Mouse (Mus musculus) heart, embryonic 12.5 days (tissue): ENCODE results near the gene Fgf10. TPM values are rescaled to one million over a fixed set of nuclear protein-coding genes. Genes with fewer than 3 reads are reported as not detected.

Source experiments
- ATAC-seq: fragments of 200-750 bp; cut with Nextera tagmentation; 2 replicates; pipeline ENCODE4 v1.8.0; 2017; ENCODE audit warnings: moderate TSS enrichment, moderate library complexity; ENCODE audit not compliant: insufficient number of reproducible peaks, low FRiP score
- H3K27ac ChIP-seq: fragments of 300-500 bp; sonication (generic); 2 replicates; pipeline ENCODE4 v1.5.1; 2016; ENCODE audit warnings: mild to moderate bottlenecking, moderate library complexity; ENCODE audit not compliant: poor library complexity, severe bottlenecking
- H3K27me3 ChIP-seq: fragments of 300-500 bp; sonication (generic); replicated peaks from 2 replicates; pipeline ENCODE4 v1.6.1; 2016; ENCODE audit warnings: mild to moderate bottlenecking, moderate library complexity
- H3K36me3 ChIP-seq: fragments of 300-500 bp; sonication (generic); 2 replicates; pipeline ENCODE4 v1.6.1; 2016; ENCODE audit warnings: mild to moderate bottlenecking, moderate library complexity
- H3K4me1 ChIP-seq: fragments of 300-500 bp; sonication (generic); replicated peaks from 2 replicates; pipeline ENCODE4 v1.6.1; 2016; ENCODE audit warnings: mild to moderate bottlenecking
- H3K4me2 ChIP-seq: fragments of 300-500 bp; sonication (generic); 2 replicates; pipeline ENCODE4 v1.6.1; 2016; ENCODE audit warnings: mild to moderate bottlenecking, moderate library complexity
- H3K4me3 ChIP-seq: fragments of 300-500 bp; sonication (generic); 2 replicates; pipeline ENCODE4 v1.5.1; 2016; ENCODE audit warnings: mild to moderate bottlenecking
- H3K9ac ChIP-seq: fragments of 300-500 bp; sonication (generic); 2 replicates; pipeline ENCODE4 v1.6.1; 2016; ENCODE audit warnings: mild to moderate bottlenecking, moderate library complexity
- H3K9me3 ChIP-seq: fragments of 300-500 bp; sonication (generic); replicated peaks from 2 replicates; pipeline ENCODE4 v1.6.1; 2016; ENCODE audit warnings: mild to moderate bottlenecking, moderate library complexity
- WGBS: fragments of 180-500 bp; shearing (Covaris S2); methylation state at CpG from one replicate; pipeline ENCODE4 v1.1.7; 2016; 5-methylcytosine and 5-hydroxymethylcytosine counted together
- polyA plus RNA-seq: library from polyadenylated mRNA; unstranded; fragments of >200 nt; fragmentation: Nextera tagmentation; extraction: Ambion mirVana; gene quantifications from 2 replicates; pipeline ENCODE4 v1.2.1, GENCODE M21; 2016

Fgf10 gene
- polyA plus RNA-seq, 1 experiment from 2014 or later, result 0.38 TPM

GRCm38 (mm10) chr13:118716726-118717125 lies 47.1 kb downstream of the Fgf10 start:
- no peak for ATAC-seq
- no peak overlapping the region for H3K27ac ChIP-seq
- no peak overlapping the region for H3K9ac ChIP-seq
- H3K4me1 ChIP-seq, result peaks cover 15% of the 10 kb centered on the region; the same call in 1 of the 2 replicates
- H3K36me3 ChIP-seq, result no peaks in the 10 kb centered on the region
- H3K9me3 ChIP-seq, result no peaks in the 10 kb centered on the region
- H3K4me2 ChIP-seq, result peak overlapping the region; percentile 98
- 54% methylated on average over 1 of the region's 1 CpGs for WGBS
- H3K4me3 ChIP-seq, result peak overlapping the region; percentile 61; the same call in 1 of the 2 replicates
- H3K27me3 ChIP-seq, result peaks cover 17% of the 10 kb centered on the region; the same call in 1 of the 2 replicates

GRCm38 (mm10) chr13:118718396-118718795 lies 48.8 kb downstream of the Fgf10 start:
- Histone ChIP-seq H3K9ac (no peak overlapping the region), H3K9me3 (no peaks in the 10 kb centered on the region), H3K27me3 (peaks cover 12% of the 10 kb centered on the region; the same call in 1 of the 2 replicates), H3K27ac (no peak overlapping the region), H3K4me1 (peaks cover 13% of the 10 kb centered on the region; the same call in 1 of the 2 replicates), H3K36me3 (no peaks in the 10 kb centered on the region), H3K4me2 (no peak overlapping the region), H3K4me3 (no peak overlapping the region)
- WGBS, result 63% methylated on average over 3 of the region's 3 CpGs
- ATAC-seq, result no peak

- no peaks in the 10 kb centered on the region for H3K36me3 ChIP-seq
- H3K27ac ChIP-seq, result no peak overlapping the region
- H3K4me2 ChIP-seq, result no peak overlapping the region
- no peak overlapping the region for H3K4me3 ChIP-seq
- 58% methylated on average over 1 of the region's 1 CpGs for WGBS
- no peaks in the 10 kb centered on the region for H3K9me3 ChIP-seq
- 0 out of 2 replicates have a peak, but pooled peaks cover 2% of the 10 kb centered on the region for H3K27me3 ChIP-seq
- H3K4me1 ChIP-seq, result no peaks in the 10 kb centered on the region
- no peak for ATAC-seq
- no peak overlapping the region for H3K9ac ChIP-seq
These were observed 52.1 kb downstream of the Fgf10 start for GRCm38 (mm10) chr13:118721668-118722067.

- Histone ChIP-seq H3K9me3 (no peaks in the 10 kb centered on the region), H3K4me3 (peak overlapping the region; percentile 10; the same call in 1 of the 2 replicates), H3K27ac (no peak overlapping the region), H3K4me2 (peak overlapping the region; percentile 61), H3K36me3 (no peaks in the 10 kb centered on the region), H3K9ac (no peak overlapping the region), H3K4me1 (0 out of 2 replicates have a peak, but pooled peaks cover 2% of the 10 kb centered on the region), H3K27me3 (no peaks in the 10 kb centered on the region)
- 40% methylated on average over 12 of the region's 12 CpGs for WGBS
- ATAC-seq, result no peak
These were observed 62.4 kb downstream of the Fgf10 start for GRCm38 (mm10) chr13:118731850-118732552.

GRCm38 (mm10) chr13:118739854-118740411 lies 70.3 kb downstream of the Fgf10 start:
- no peak overlapping the region for H3K4me3 ChIP-seq
- no peak overlapping the region for H3K27ac ChIP-seq
- no peak overlapping the region for H3K9ac ChIP-seq
- H3K9me3 ChIP-seq, result no peaks in the 10 kb centered on the region
- H3K4me2 ChIP-seq, result no peak overlapping the region
- 0 out of 2 replicates have a peak, but pooled peaks cover 2% of the 10 kb centered on the region for H3K4me1 ChIP-seq
- ATAC-seq, result no peak
- 56% methylated on average over 2 of the region's 2 CpGs for WGBS
- H3K27me3 ChIP-seq, result no peaks in the 10 kb centered on the region
- no peaks in the 10 kb centered on the region for H3K36me3 ChIP-seq

- Histone ChIP-seq H3K27me3 (no peaks in the 10 kb centered on the region), H3K4me2 (no peak overlapping the region), H3K9me3 (no peaks in the 10 kb centered on the region), H3K9ac (no peak overlapping the region), H3K27ac (no peak overlapping the region), H3K4me3 (no peak overlapping the region), H3K36me3 (no peaks in the 10 kb centered on the region), H3K4me1 (no peaks in the 10 kb centered on the region)
- WGBS, result 71% methylated on average over 4 of the region's 4 CpGs
- ATAC-seq, result no peak
These were observed 73.2 kb downstream of the Fgf10 start for GRCm38 (mm10) chr13:118742788-118743187.

GRCm38 (mm10) chr13:118744806-118745205 lies 75.2 kb downstream of the Fgf10 start:
- Histone ChIP-seq H3K9ac (no peak overlapping the region), H3K4me3 (no peak overlapping the region), H3K4me2 (no peak overlapping the region), H3K4me1 (no peaks in the 10 kb centered on the region), H3K9me3 (no peaks in the 10 kb centered on the region), H3K27me3 (no peaks in the 10 kb centered on the region), H3K36me3 (no peaks in the 10 kb centered on the region), H3K27ac (no peak overlapping the region)
- no peak for ATAC-seq
- WGBS, result 77% methylated on average over 7 of the region's 7 CpGs

- WGBS, result 78% methylated on average over 4 of the region's 4 CpGs
- Histone ChIP-seq H3K4me1 (peaks cover 4% of the 10 kb centered on the region), H3K27me3 (no peaks in the 10 kb centered on the region), H3K4me3 (no peak overlapping the region), H3K36me3 (no peaks in the 10 kb centered on the region), H3K27ac (no peak overlapping the region), H3K9ac (no peak overlapping the region), H3K4me2 (no peak overlapping the region), H3K9me3 (no peaks in the 10 kb centered on the region)
- no peak for ATAC-seq
These were observed 76.8 kb downstream of the Fgf10 start for GRCm38 (mm10) chr13:118746427-118746826.

- H3K9ac ChIP-seq, result no peak overlapping the region
- H3K27ac ChIP-seq, result no peak overlapping the region
- 68% methylated on average over 4 of the region's 4 CpGs for WGBS
- no peak overlapping the region for H3K4me3 ChIP-seq
- no peak for ATAC-seq
- H3K36me3 ChIP-seq, result no peaks in the 10 kb centered on the region
- no peak overlapping the region for H3K4me2 ChIP-seq
- H3K27me3 ChIP-seq, result peaks cover 3% of the 10 kb centered on the region; the same call in 1 of the 2 replicates
- H3K9me3 ChIP-seq, result no peaks in the 10 kb centered on the region
- H3K4me1 ChIP-seq, result peaks cover 7% of the 10 kb centered on the region
These were observed 84.4 kb downstream of the Fgf10 start for GRCm38 (mm10) chr13:118754024-118754423.

GRCm38 (mm10) chr13:118759021-118759420 lies 89.4 kb downstream of the Fgf10 start:
- peak; percentile 25; the same call in 1 of the 2 replicates for ATAC-seq
- H3K27me3 ChIP-seq, result peaks cover 3% of the 10 kb centered on the region; the same call in 1 of the 2 replicates

GRCm38 (mm10) chr13:118762982-118763381 lies 93.4 kb downstream of the Fgf10 start:
- WGBS, result 96% methylated on average over 2 of the region's 2 CpGs
- Histone ChIP-seq H3K4me1 (peaks cover 4% of the 10 kb centered on the region; the same call in 1 of the 2 replicates), H3K4me2 (no peak overlapping the region)

More at GRCm38 (mm10) chr13:118759021-118759420, 89.4 kb downstream of the Fgf10 start:
- no peaks in the 10 kb centered on the region for H3K9me3 ChIP-seq
- peaks cover 4% of the 10 kb centered on the region; the same call in 1 of the 2 replicates for H3K4me1 ChIP-seq
- no peak overlapping the region for H3K27ac ChIP-seq
- no peak overlapping the region for H3K9ac ChIP-seq
- H3K4me3 ChIP-seq, result no peak overlapping the region
- no peak overlapping the region for H3K4me2 ChIP-seq
- no peaks in the 10 kb centered on the region for H3K36me3 ChIP-seq
- WGBS, result 1% methylated on average over 2 of the region's 2 CpGs

More at GRCm38 (mm10) chr13:118762982-118763381, 93.4 kb downstream of the Fgf10 start:
- Histone ChIP-seq H3K4me3 (no peak overlapping the region), H3K36me3 (no peaks in the 10 kb centered on the region), H3K9ac (no peak overlapping the region), H3K9me3 (no peaks in the 10 kb centered on the region), H3K27me3 (no peaks in the 10 kb centered on the region), H3K27ac (no peak overlapping the region)
- ATAC-seq, result no peak
